Mouse (Mus musculus) CH12.LX (cell line): ENCODE data around the gene Pnpla8. TPM values are rescaled to one million over a fixed set of nuclear protein-coding genes. Genes with fewer than 3 reads are reported as not detected.

ENCODE experiments used
- DNase-seq: peaks from one replicate; pipeline ENCODE4 v3.0.0-alpha.2; 2013; ENCODE audit errors: extremely low read depth
- H3K27ac ChIP-seq: 2 replicates; pipeline ENCODE4 v1.5.1; 2012; ENCODE audit warnings: low read depth, mild to moderate bottlenecking, control low read depth, moderate library complexity; ENCODE audit not compliant: insufficient read depth
- H3K27me3 ChIP-seq: replicated peaks from 2 replicates; pipeline ENCODE3; 2012; ENCODE audit warnings: inconsistent platforms
- H3K36me3 ChIP-seq, 2 experiments: replicated peaks in 1 of 2; 2 replicates each; pipeline versions ENCODE3 to v1.6.1; 2012; ENCODE audit warnings: inconsistent platforms in 1 of 2, low read length in 1 of 2, mild to moderate bottlenecking in 1 of 2, mixed read lengths in 1 of 2, moderate library complexity in 1 of 2; ENCODE audit not compliant: control insufficient read depth in 1 of 2, insufficient read depth in 1 of 2
- H3K4me1 ChIP-seq, 2 experiments: 2 replicates each; pipeline ENCODE4 v1.6.1; 2012; ENCODE audit warnings: inconsistent platforms in 1 of 2, moderate library complexity in 1 of 2; ENCODE audit not compliant: insufficient read depth in 2 of 2, control insufficient read depth in 1 of 2
- H3K4me2 ChIP-seq: 2 replicates; pipeline ENCODE4 v1.6.1; 2012; ENCODE audit warnings: low read depth, mild to moderate bottlenecking, control low read depth; ENCODE audit not compliant: poor library complexity, insufficient read depth, severe bottlenecking
- H3K4me3 ChIP-seq, 3 experiments: fragments of 150-350 bp in 1 of 3; sonication (generic) in 1 of 3; replicated peaks in 1 of 3; 2 replicates each; pipeline versions ENCODE3 to v1.5.1; 2011 to 2012; ENCODE audit warnings: low read depth in 2 of 3, low read length in 2 of 3, mild to moderate bottlenecking in 2 of 3, moderate library complexity in 2 of 3, control low read depth in 1 of 3, improper control_type of control experiment in 1 of 3, inconsistent platforms in 1 of 3, mixed read lengths in 1 of 3; ENCODE audit not compliant: poor library complexity in 1 of 3
- H3K79me2 ChIP-seq: replicated peaks from 2 replicates; pipeline ENCODE4 v1.6.1; 2012; ENCODE audit warnings: mild to moderate bottlenecking, moderate library complexity; ENCODE audit not compliant: control insufficient read depth, poor library complexity, insufficient read depth, severe bottlenecking; ENCODE audit errors: extremely low read depth
- H3K9ac ChIP-seq: 2 replicates; pipeline ENCODE4 v1.6.1; 2012; ENCODE audit warnings: low read depth, mild to moderate bottlenecking, control low read depth, moderate library complexity; ENCODE audit not compliant: insufficient read depth
- H3K9me3 ChIP-seq: replicated peaks from 2 replicates; pipeline ENCODE3; 2012; ENCODE audit warnings: low read length, inconsistent platforms, mixed read lengths
- BHLHE40 ChIP-seq: IDR thresholded peaks from 2 replicates; pipeline ENCODE4 v1.6.1; 2011; ENCODE audit warnings: mild to moderate bottlenecking, low read depth, low read length, improper control_type of control experiment
- CHD2 ChIP-seq: IDR thresholded peaks from 2 replicates; pipeline ENCODE4 v1.6.1; 2011; ENCODE audit warnings: low read length, improper control_type of control experiment
- CTCF ChIP-seq, 2 experiments: IDR thresholded peaks in 1 of 2; conservative IDR thresholded peaks in 1 of 2; 2 replicates each; pipeline ENCODE4 v1.5.1; 2011 to 2012; ENCODE audit warnings: low read depth in 2 of 2, low read length in 2 of 2, improper control_type of control experiment in 1 of 2, inconsistent platforms in 1 of 2, mild to moderate bottlenecking in 1 of 2, moderate library complexity in 1 of 2
- ELF1 ChIP-seq: IDR thresholded peaks from 2 replicates; pipeline ENCODE4 v1.6.1; 2014; ENCODE audit warnings: low read depth, mild to moderate bottlenecking, inconsistent platforms, low read length, improper control_type of control experiment
- EP300 ChIP-seq: IDR thresholded peaks from 2 replicates; pipeline ENCODE4 v1.6.1; 2011; ENCODE audit warnings: low read length, improper control_type of control experiment
- ETS1 ChIP-seq: conservative IDR thresholded peaks from 2 replicates; pipeline ENCODE4 v1.6.1; 2012; ENCODE audit warnings: low read depth, mild to moderate bottlenecking, inconsistent platforms, low read length, improper control_type of control experiment, moderate library complexity
- HCFC1 ChIP-seq: IDR thresholded peaks from 2 replicates; pipeline ENCODE4 v1.6.1; 2012; ENCODE audit warnings: low read depth, mild to moderate bottlenecking, inconsistent platforms, low read length, improper control_type of control experiment
- IRF4 ChIP-seq: IDR thresholded peaks from 2 replicates; pipeline ENCODE4 v1.6.1; 2014; ENCODE audit warnings: low read depth, mild to moderate bottlenecking, inconsistent platforms, low read length, improper control_type of control experiment
- JUN ChIP-seq: IDR thresholded peaks from 2 replicates; pipeline ENCODE4 v1.6.1; 2011; ENCODE audit warnings: low read depth, mild to moderate bottlenecking, low read length, improper control_type of control experiment, moderate library complexity; ENCODE audit not compliant: insufficient read depth
- JUND ChIP-seq: conservative IDR thresholded peaks from 2 replicates; pipeline ENCODE4 v1.6.1; 2011; ENCODE audit warnings: low read depth, low read length, improper control_type of control experiment
- KAT2A ChIP-seq: IDR thresholded peaks from 2 replicates; pipeline ENCODE4 v1.6.1; 2012; ENCODE audit warnings: low read length, improper control_type of control experiment, inconsistent platforms; ENCODE audit not compliant: insufficient replicate concordance
- MAFK ChIP-seq: IDR thresholded peaks from 2 replicates; pipeline ENCODE4 v1.6.1; 2011; ENCODE audit warnings: low read length, improper control_type of control experiment; ENCODE audit not compliant: insufficient replicate concordance
- MAX ChIP-seq: IDR thresholded peaks from 2 replicates; pipeline ENCODE4 v1.6.1; 2011; ENCODE audit warnings: low read length, improper control_type of control experiment
- MAZ ChIP-seq: IDR thresholded peaks from 2 replicates; pipeline ENCODE4 v1.6.1; 2012; ENCODE audit warnings: low read depth, mild to moderate bottlenecking, inconsistent platforms, low read length, improper control_type of control experiment, moderate library complexity
- MEF2A ChIP-seq: IDR thresholded peaks from 2 replicates; pipeline ENCODE4 v1.6.1; 2014; ENCODE audit warnings: low read depth, mild to moderate bottlenecking, inconsistent platforms, low read length, improper control_type of control experiment, borderline replicate concordance
- MXI1 ChIP-seq: IDR thresholded peaks from 2 replicates; pipeline ENCODE4 v1.6.1; 2011; ENCODE audit warnings: mild to moderate bottlenecking, low read depth, low read length, improper control_type of control experiment
- NELFE ChIP-seq: IDR thresholded peaks from 2 replicates; pipeline ENCODE4 v1.6.1; 2011; ENCODE audit warnings: low read depth, low read length, improper control_type of control experiment
- NRF1 ChIP-seq: IDR thresholded peaks from 2 replicates; pipeline ENCODE4 v1.6.1; 2014; ENCODE audit warnings: low read depth, mild to moderate bottlenecking, inconsistent platforms, low read length, improper control_type of control experiment, moderate library complexity
- PAX5 ChIP-seq: IDR thresholded peaks from 2 replicates; pipeline ENCODE4 v1.6.1; 2012; ENCODE audit warnings: low read length, inconsistent platforms, mixed read lengths
- POLR2A ChIP-seq: IDR thresholded peaks from 2 replicates; pipeline ENCODE4 v1.6.1; 2011; ENCODE audit warnings: low read depth, mild to moderate bottlenecking, improper control_type of control experiment, low read length
- POLR2AphosphoS2 ChIP-seq: IDR thresholded peaks from 2 replicates; pipeline ENCODE4 v1.6.1; 2011; ENCODE audit warnings: low read depth, low read length, improper control_type of control experiment
- RAD21 ChIP-seq: IDR thresholded peaks from 2 replicates; pipeline ENCODE4 v1.6.1; 2011; ENCODE audit warnings: low read depth, mild to moderate bottlenecking, low read length, improper control_type of control experiment, moderate library complexity
- RCOR1 ChIP-seq: conservative IDR thresholded peaks from 2 replicates; pipeline ENCODE4 v1.6.1; 2012; ENCODE audit warnings: low read depth, mild to moderate bottlenecking, inconsistent platforms, low read length, improper control_type of control experiment
- SIN3A ChIP-seq: IDR thresholded peaks from 2 replicates; pipeline ENCODE4 v1.6.1; 2012; ENCODE audit warnings: low read length, improper control_type of control experiment, inconsistent platforms
- SMC3 ChIP-seq: IDR thresholded peaks from 2 replicates; pipeline ENCODE4 v1.6.1; 2011; ENCODE audit warnings: low read depth, low read length, improper control_type of control experiment
- TBP ChIP-seq: conservative IDR thresholded peaks from 2 replicates; pipeline ENCODE4 v1.6.1; 2011; ENCODE audit warnings: low read depth, low read length, improper control_type of control experiment
- TCF12 ChIP-seq: IDR thresholded peaks from 2 replicates; pipeline ENCODE4 v1.6.1; 2014; ENCODE audit warnings: low read depth, mild to moderate bottlenecking, inconsistent platforms, low read length, improper control_type of control experiment
- UBTF ChIP-seq: IDR thresholded peaks from 2 replicates; pipeline ENCODE4 v1.6.1; 2012; ENCODE audit warnings: low read depth, mild to moderate bottlenecking, inconsistent platforms, low read length, improper control_type of control experiment, moderate library complexity
- USF1 ChIP-seq: IDR thresholded peaks from 2 replicates; pipeline ENCODE4 v1.6.1; 2014; ENCODE audit warnings: low read depth, mild to moderate bottlenecking, inconsistent platforms, low read length, improper control_type of control experiment
- USF2 ChIP-seq: conservative IDR thresholded peaks from 2 replicates; pipeline ENCODE4 v1.6.1; 2011; ENCODE audit warnings: low read depth, low read length, improper control_type of control experiment
- ZKSCAN1 ChIP-seq: IDR thresholded peaks from 2 replicates; pipeline ENCODE4 v1.6.1; 2012; ENCODE audit warnings: low read depth, inconsistent platforms, low read length, improper control_type of control experiment, borderline replicate concordance
- ZMIZ1 ChIP-seq: IDR thresholded peaks from 2 replicates; pipeline ENCODE4 v1.6.1; 2012; ENCODE audit warnings: low read depth, mild to moderate bottlenecking, inconsistent platforms, low read length, improper control_type of control experiment
- ZNF384 ChIP-seq: IDR thresholded peaks from 2 replicates; pipeline ENCODE4 v1.6.1; 2012; ENCODE audit warnings: low read depth, low read length, improper control_type of control experiment, inconsistent platforms
- dilution Hi-C: fragments of 300-500 bp; cut with MboI; formaldehyde crosslinking; loops from 2 replicates; pipeline ENCODE4 v1.14.3; 2020; ENCODE audit warnings: low sequenced_read_pairs; ENCODE audit not compliant: extremely low pct_unique_long_range_greater_than_20kb, extremely low pct_ligation_motif_present
- in situ Hi-C: fragments of 300-500 bp; cut with MboI; formaldehyde crosslinking; loops from 3 replicates; pipeline ENCODE4 v1.14.3; 2019; ENCODE audit warnings: low sequenced_read_pairs, low pct_ligation_motif_present, low pct_unique_long_range_greater_than_20kb, mixed read lengths
- polyA plus RNA-seq: library from polyadenylated mRNA; unstranded; fragments of >175 nt; gene quantifications from 2 replicates; pipeline ENCODE4 v1.2.1, GENCODE M21; 2012; ENCODE audit warnings: low read depth; ENCODE audit not compliant: insufficient read length
- total RNA-seq, 2 experiments: library from RNA; depleted of rRNA; stranded (reverse); fragments of 300-350 nt in 1 of 2; fragments of >200 nt in 1 of 2; gene quantifications; 2 replicates each; pipeline ENCODE4 v1.2.3; 2012 to 2014

Gene Pnpla8
- total and polyA plus RNA-seq, 3 experiments = 32.3 to 129 (median 63.7) TPM

- dilution Hi-C loops = no loop called here
- peaks cover 16% of the 10 kb centered on the region for H3K79me2 ChIP-seq
- no peak overlapping the region for H3K27ac ChIP-seq
- in situ Hi-C loops = loop anchor here (10.0 kb wide), 1 partner anchor 52 kb away; the partner anchor contains the start of gene Dnajb9
- H3K4me3 ChIP-seq = no peak overlapping the region
- H3K4me1 ChIP-seq = peaks cover 0 to 41% of the 10 kb centered on the region in 2 experiments; a peak in 2 of 4 replicates
- no peak for DNase-seq
- no peaks in the 10 kb centered on the region for H3K9me3 ChIP-seq
- no peak overlapping the region for H3K4me2 ChIP-seq
- no peak for TF ChIP-seq USF1
- TF ChIP-seq POLR2AphosphoS2 = no peak
- TF ChIP-seq MAX = no peak
- TF ChIP-seq ZNF384 = no peak
- no peak for TF ChIP-seq JUN
- TF ChIP-seq NELFE = no peak
- TF ChIP-seq TCF12 = no peak
- TF ChIP-seq POLR2A = no peak
- TF ChIP-seq SIN3A = no peak
- TF ChIP-seq ETS1 = no peak
- TF ChIP-seq ELF1 = no peak
- no peak for TF ChIP-seq HCFC1
- TF ChIP-seq MAZ = no peak
- no peak for TF ChIP-seq MXI1
- TF ChIP-seq RCOR1 = no peak
- TF ChIP-seq PAX5 = no peak
- TF ChIP-seq CTCF (conservative IDR thresholded peaks at IDR 0.05 in 1 of 2, IDR thresholded peaks at IDR 0.05 in 1 of 2; ENCODE audit: low read depth in 2 of 2, low read length in 2 of 2) = no peak
- TF ChIP-seq BHLHE40 = no peak
- no peak for TF ChIP-seq JUND
- TF ChIP-seq UBTF = no peak
- H3K27me3 ChIP-seq = no peaks in the 10 kb centered on the region
- H3K36me3 ChIP-seq = peaks cover 2 to 4% of the 10 kb centered on the region in 2 experiments
- 0 out of 2 replicates have a peak overlapping the region, but pooled peaks have one; percentile 26 for H3K9ac ChIP-seq
Measured at GRCm38 (mm10) chr12:44267196-44267595, 46.0 kb downstream of the Pnpla8 start.

DNA sequence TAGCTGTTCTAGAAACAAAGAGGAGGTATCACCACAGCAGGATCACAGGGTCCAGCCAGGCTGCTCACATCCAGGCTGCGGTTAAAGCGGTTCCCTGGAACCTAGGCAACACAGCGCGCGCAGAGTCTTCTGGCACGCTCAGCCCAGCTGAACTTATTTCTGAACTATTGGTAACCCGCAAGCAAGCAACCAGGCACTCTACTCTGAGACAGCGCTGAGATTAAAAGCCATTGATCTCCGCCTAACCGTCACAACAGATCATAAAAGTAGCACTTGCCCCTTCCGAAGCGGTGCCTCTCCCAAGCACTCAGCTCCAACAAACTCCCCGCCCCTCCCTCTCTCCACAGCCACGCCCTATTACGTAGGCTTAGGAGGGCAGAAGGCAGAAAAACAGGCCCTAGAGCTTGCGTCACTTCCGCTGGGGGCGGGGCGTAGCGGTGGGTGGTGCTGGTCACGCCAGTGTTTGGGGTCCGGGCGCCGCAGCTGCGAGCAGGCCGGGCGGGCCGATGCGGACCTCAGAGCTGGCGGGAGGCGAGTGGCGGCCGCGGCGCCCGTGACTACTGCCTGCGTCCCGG lies 47.6 kb downstream of the Pnpla8 start:
- Histone ChIP-seq H3K9ac (peak overlapping the region; percentile 85), H3K36me3 (peaks cover 2 to 4% of the 10 kb centered on the region in 2 experiments), H3K27me3 (no peaks in the 10 kb centered on the region), H3K79me2 (peaks cover 18% of the 10 kb centered on the region), H3K4me1 (peaks cover 0 to 43% of the 10 kb centered on the region in 2 experiments; a peak in 2 of 4 replicates), H3K27ac (peak overlapping the region; percentile 87), H3K4me3 (peak overlapping the region; percentile 77 to 93 (median 83)), H3K4me2 (peak overlapping the region; percentile 90), H3K9me3 (no peaks in the 10 kb centered on the region)
- dilution Hi-C loops (no loop called here), in situ Hi-C loops (loop anchor here (10.0 kb wide), 1 partner anchor 54 kb away; the partner anchor contains the start of gene Dnajb9)
- peak; percentile 99 for DNase-seq
- TF ChIP-seq EP300 = no peak
- no peak for TF ChIP-seq ZKSCAN1
- TF ChIP-seq TBP = peak; percentile 70
- no peak; the same call in 1 of the 2 replicates for TF ChIP-seq IRF4
- TF ChIP-seq NRF1 = peak; percentile 32; the same call in 1 of the 2 replicates
- TF ChIP-seq JUND = no peak
- TF ChIP-seq KAT2A = peak; percentile 33; the same call in 1 of the 2 replicates
- peak; percentile 55; the same call in 1 of the 2 replicates for TF ChIP-seq ZMIZ1
- no peak for TF ChIP-seq JUN
- no peak for TF ChIP-seq RCOR1
- TF ChIP-seq MXI1 = no peak
- peak; percentile 30; the same call in 1 of the 2 replicates for TF ChIP-seq MEF2A
- TF ChIP-seq RAD21 = no peak
- TF ChIP-seq NELFE = peak; percentile 71
- TF ChIP-seq USF2 = no peak
- TF ChIP-seq MAFK = no peak
- no peak for TF ChIP-seq CHD2
- TF ChIP-seq SMC3 = no peak
